Mouse (Mus musculus): ENCODE data around the gene Sorcs2. TPM values are rescaled to one million over a fixed set of nuclear protein-coding genes. Genes with fewer than 3 reads are reported as not detected.
"Not testable (repeated sequence)": the region's sequence is repeated elsewhere in the genome, so short reads cannot be mapped to it uniquely, and the experiment has no call there.

Sorcs2 gene
- total RNA-seq, 2 experiments from 2014 or later, result 2.2 to 4.3 TPM

DNA sequence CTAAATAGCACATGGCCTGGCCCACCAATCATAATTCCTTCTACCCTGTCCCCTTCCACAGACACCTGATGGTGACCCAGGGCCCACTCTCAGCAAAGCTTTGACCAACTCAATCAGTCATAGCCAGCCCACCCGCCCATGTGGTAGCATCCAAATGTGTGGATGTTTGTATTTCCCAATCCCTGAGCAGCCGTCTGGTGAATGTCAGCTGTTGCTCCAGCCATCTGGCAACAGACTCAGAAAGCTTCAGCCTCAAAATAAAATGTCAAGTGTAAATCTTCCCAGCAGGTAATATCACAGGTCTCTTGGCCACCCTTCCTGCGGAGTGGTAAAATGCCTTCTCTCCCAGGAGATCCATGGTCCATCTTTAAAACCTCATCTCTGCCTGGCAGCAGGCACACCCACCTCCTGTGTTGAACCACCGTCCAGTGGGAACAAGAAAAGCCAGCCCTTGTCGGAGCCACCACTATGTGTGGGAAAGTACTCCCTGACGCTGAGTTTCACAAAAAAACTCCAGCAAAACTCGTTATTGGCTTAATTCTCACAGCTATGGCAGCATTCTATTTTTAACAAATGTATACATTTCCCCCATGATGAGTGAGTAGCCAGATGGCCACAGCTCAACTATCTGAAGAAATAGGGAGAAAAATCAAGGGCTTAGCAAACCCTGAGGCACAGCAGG lies 93.5 kb downstream of the Sorcs2 start:
- no peak for DNase-seq

DNA sequence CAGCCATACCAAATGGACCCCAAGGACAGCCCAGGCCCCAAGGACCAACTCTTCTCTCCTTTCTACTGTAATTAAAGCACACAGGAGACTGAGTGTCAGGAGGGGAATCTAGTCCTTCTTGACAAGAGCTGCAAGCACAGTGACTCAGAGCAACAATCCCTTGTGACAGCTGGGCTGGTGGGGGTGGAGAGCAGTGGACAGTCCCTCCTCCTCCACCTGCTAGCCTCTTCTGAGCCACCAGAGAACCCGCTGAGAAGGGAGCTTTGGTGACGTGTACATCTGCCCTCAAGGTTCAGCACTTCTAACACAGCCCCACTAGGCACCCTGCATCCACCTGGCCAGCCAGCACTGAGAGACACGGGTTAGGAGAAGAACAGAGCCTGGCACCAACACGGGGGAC lies 96.8 kb downstream of the Sorcs2 start:
- no peak for DNase-seq

- DNase-seq, result no peak
These were observed 99.9 kb downstream of the Sorcs2 start for GRCm38 (mm10) chr5:36298049-36298448.

GRCm38 (mm10) chr5:36297246-36297645 lies 100.7 kb downstream of the Sorcs2 start:
- DNase-seq, result no peak

- peak; percentile 20 for DNase-seq
These were observed 104.6 kb downstream of the Sorcs2 start for GRCm38 (mm10) chr5:36293109-36293900.

DNA sequence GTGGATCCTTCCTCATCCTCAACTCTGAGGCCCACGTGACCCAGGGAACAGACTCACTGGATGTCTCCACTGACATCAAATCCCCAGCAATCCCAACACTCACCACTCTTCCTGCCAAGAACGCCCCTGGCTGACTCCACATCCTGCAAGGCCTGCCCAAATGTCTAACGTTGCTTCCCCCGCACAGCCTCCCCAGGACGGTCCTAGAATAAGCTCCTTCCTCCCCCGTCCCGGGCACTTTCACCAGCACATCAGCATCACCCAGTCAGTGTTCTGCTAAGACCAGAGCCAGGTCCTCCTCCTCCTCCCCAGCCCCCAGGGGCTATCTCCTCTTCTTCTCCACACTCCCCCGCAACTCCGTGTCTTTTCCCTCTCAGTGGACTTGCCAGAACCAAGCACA lies 105.6 kb downstream of the Sorcs2 start:
- peak; percentile 40 for DNase-seq

DNA sequence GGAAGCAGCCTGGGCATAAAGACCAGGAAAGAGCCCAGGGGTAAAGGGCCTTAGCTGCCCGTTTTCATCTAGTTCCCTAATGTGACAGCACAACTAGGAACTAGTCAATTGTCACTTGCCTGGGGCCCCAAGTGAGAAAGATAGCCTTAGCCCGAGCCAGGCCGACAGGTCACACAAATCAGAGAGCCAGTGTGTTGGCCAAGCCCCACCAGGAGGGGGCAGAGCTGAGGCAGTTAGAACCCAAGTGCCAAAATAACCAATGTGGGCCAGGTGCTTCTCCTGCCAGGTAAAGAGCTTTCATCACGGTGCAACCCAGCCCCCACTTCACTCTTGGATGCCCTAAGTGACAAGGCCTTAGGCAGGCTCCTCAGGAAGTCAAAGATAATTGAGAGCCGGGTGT lies 106.7 kb downstream of the Sorcs2 start:
- DNase-seq, result no peak

DNA sequence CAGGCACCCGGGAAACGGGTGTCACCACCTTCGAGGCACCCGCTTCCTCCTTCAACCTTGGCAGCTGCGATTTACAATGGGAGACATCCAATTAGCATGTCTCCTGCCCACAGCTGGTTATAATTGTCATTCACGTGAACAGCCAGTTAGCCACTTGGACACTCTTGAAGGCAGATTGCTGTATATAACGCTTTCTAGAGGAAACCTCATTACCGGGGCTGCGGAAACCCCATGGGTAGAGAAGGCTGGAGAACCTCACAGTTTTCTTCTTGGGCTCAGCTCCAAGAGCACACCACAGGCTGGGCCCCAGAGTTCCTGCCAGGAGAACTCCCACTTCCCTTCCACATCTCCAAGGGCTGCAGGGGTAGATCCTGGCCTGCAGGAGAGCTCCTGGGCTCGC lies 112.5 kb downstream of the Sorcs2 start:
- no peak for DNase-seq

- no peak for DNase-seq
These were observed 118.0 kb downstream of the Sorcs2 start for GRCm38 (mm10) chr5:36279896-36280295.

- DNase-seq, result no peak
These were observed 123.1 kb downstream of the Sorcs2 start for GRCm38 (mm10) chr5:36274684-36275394.

GRCm38 (mm10) chr5:36267194-36267769 lies 130.7 kb downstream of the Sorcs2 start:
- no peak for DNase-seq

DNA sequence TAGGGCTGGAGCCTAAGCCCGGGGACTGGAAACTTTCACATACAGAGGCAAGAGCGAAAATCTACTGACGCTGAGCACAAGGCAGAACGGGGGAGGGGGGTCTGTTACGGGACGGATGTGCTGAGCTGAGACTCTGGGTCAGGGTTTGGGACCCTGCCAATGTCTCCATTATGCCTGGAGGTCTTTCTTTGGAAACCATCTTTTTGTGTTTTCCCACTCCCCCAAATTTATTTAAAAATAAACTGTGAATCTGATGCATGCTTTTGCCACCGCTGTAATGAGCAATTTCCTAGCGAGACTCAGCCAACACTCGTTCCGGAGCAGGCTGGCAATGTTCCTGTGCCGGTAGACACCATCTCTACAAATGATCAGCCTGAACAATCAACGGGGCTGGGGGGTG lies 137.1 kb downstream of the Sorcs2 start:
- DNase-seq, result no peak

- no peak for DNase-seq
These were observed 138.2 kb downstream of the Sorcs2 start for GRCm38 (mm10) chr5:36259691-36260124.

GRCm38 (mm10) chr5:36258387-36259181 lies 139.4 kb downstream of the Sorcs2 start:
- no peak for DNase-seq

DNA sequence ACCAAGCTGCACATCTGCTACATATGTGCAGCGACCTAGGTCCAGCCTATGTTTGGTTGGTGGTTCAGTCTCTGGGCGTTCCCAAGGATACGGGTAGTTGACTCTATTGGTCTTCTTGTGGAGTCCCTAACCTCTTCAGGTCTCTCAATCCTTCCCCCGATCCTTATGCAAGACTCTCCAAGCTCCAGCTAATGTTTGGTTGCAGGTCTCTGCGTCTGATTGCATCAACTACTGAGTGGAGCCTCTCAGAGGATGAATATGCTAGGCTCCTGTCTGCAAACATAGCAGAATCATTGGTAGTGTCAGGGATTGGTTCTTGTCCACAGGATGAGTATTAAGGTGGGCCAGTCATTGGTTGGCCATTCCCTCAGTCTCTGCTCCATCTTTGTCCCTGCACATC lies 140.9 kb downstream of the Sorcs2 start:
- no peak for DNase-seq

DNA sequence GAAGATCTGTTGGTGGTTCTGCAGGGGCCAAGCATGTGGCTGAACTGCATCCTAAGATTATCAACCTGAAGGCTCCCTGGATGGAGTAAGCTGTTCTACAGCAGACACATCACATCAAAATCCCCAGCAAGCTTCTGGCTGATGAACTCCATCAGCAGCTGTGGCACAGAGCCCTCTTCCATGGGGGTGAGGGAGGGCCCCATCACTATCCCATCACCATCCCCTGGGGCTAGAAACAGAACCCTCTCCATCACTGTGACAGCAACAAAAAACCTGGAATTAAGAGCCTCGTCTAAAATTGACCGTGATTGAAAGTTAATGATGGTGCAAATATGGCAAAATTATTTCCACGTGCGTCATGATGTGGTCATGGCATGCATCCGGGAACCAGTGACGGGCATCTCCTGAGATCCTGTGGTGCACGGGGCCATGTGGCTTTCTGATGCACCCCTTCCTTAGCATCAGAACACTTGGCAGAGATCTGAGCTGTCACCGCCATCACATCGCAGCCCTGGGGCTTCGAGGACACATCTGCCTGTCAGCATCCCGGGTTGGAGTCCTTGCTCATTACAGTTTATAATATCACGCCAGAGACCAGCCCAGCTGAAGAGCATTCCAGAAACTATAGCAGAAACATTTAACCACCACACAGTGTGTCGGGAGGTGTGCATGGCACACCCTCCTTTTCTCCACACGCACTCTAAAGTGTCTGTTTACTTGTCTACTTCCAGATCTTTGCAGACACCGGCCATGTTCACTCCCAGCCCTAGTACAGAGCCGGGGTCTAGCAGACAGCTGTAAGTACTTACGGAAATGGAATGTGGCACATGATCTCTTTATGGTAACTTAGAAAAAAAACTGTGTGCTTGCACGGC lies 143.1 kb downstream of the Sorcs2 start:
- DNase-seq, result no peak

GRCm38 (mm10) chr5:36252746-36253504 lies 145.0 kb downstream of the Sorcs2 start:
- DNase-seq, result no peak

DNA sequence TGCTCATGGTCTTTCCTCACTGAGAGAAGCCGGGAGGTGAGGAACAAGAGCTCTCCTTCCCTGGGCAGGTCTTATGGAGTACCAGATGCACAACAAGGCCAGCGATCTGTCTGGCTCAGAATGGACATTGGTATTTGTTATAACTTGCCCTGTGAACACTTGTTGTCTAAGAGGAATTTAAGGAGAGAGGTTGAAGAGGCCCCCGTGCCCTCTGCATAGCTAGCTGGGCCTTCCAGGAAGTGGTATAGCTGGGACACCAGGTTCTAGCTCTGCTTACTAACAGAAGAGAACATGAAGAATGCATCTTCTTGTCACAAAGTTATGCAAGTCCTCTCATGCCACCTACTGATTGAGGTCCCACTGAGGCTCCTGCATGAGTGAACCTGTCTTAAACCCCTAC lies 149.9 kb downstream of the Sorcs2 start:
- no peak for DNase-seq

DNA sequence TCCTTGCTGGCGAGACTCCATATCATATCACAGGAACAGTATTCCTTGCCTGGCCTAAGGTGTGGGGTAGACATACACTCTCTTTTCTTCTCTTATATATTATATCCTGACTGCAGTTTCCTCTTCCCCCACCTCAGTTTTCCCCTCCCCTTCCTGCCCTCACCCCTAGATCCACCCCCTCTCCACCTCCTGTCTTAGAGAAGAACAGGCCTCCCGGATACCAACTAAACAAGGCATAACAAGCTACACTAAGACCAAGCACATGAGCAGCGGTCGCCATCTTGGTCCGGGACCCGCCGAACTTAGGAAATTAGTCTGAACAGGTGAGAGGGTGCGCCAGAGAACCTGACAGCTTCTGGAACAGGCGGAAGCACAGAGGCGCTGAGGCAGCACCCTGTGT lies 160.4 kb downstream of the Sorcs2 start:
- not testable (repeated sequence) for DNase-seq

DNA sequence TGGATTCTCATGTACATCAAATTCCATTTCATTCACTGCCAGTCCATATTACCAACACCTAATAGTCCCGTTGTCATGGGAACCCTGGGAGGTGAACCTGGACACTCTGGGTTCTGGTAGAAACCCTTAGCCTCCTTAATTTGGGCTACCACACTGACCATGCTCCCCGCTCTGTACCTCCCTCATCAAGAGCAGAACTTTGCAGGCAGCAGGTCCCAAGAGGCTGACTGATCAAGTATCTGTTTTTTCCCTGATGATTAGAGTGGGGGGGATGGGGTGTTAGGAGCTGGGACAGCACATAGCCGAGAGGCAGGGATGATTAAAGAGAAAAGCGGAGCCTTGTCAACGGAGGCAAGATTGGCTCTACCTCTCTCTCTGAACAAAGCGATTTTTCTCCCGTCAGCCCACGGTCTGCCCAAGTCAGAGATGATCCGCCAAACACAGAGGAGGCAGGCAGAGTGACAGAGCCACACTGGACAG lies 167.6 kb downstream of the Sorcs2 start:
- no peak for DNase-seq

Measured in gastrocnemius, postnatal 25 days (tissue).